Mouse (Mus musculus) embryonic stem cell, embryonic (primary cell): Measurements from ENCODE around the gene Fmo5.

Experiments
- CTCF ChIA-PET, 4 experiments: fragments of 300-600 bp in 2 of 4; fragments of 350-600 bp in 2 of 4; sonication (Branson Sonifier 250); formaldehyde crosslinking; loops; one replicate each; lab custom pipeline; 2022; ENCODE audit warnings: inconsistent platforms in 2 of 4; lab: Charles Lee
- POLR2A ChIA-PET, 4 experiments: fragments of 300-600 bp in 2 of 4; fragments of 350-600 bp in 2 of 4; sonication (Branson Sonifier 250); formaldehyde crosslinking; loops; one replicate each; lab custom pipeline; 2022; ENCODE audit warnings: antibody characterized with exemption in 4 of 4, inconsistent platforms in 1 of 4; lab: Charles Lee

The Fmo5 gene

GRCm38 (mm10) chr3:97617899-97618298 is 10.7 kb upstream of the Fmo5 start:
- ChIA-PET CTCF (no interaction called here), POLR2A (interaction anchor here in 3 of 4 experiments (0.6 to 1.8 kb wide), 6 partner anchors 8 to 569 kb away, joined by 3 to 6 read pairs (median 4); partner anchors contain the start of genes Fmo5 (in 2 of the 3) and Chd1l (in 1 of the 3))

- CTCF ChIA-PET: interaction anchor here in 1 of 4 experiments (1.6 kb wide), 1 partner anchor 11 kb away, joined by 6 read pairs; the partner anchor contains the start of gene Chd1l
- POLR2A ChIA-PET: interaction anchor here in 1 of 4 experiments (1.3 kb wide), 1 partner anchor 9 kb away, joined by 3 read pairs; no protein-coding TSS in a partner anchor
These were observed 7.9 kb upstream of the Fmo5 start for GRCm38 (mm10) chr3:97620657-97621056.

GRCm38 (mm10) chr3:97624611-97625010 is 4.0 kb upstream of the Fmo5 start:
- CTCF ChIA-PET: interaction anchor here in 2 of 4 experiments (0.7 to 1.0 kb wide), 2 partner anchors 14 to 15 kb away, joined by 3 to 4 read pairs; partner anchors contain the start of gene Chd1l (in 2 of the 2)
- POLR2A ChIA-PET: interaction anchor here in 3 of 4 experiments (0.9 to 1.0 kb wide), 3 partner anchors 14 to 34 kb away, joined by 4 read pairs; partner anchors contain the start of genes Chd1l (in 2 of the 3) and Prkab2 (in 1 of the 3)

- POLR2A ChIA-PET: interaction anchor here in 2 of 4 experiments (1.0 to 1.9 kb wide), 7 partner anchors 9 to 171 kb away, joined by 3 to 7 read pairs (median 4); partner anchors contain the start of gene Chd1l (in 1 of the 2)
- CTCF ChIA-PET: interaction anchor here in 2 of 4 experiments (1.4 to 2.7 kb wide), 3 partner anchors 18 to 54 kb away, joined by 3 to 11 read pairs (median 8); partner anchors contain the start of gene Chd1l (in 2 of the 2)
These were observed 711 bp upstream of the Fmo5 start for GRCm38 (mm10) chr3:97627893-97628292.

GRCm38 (mm10) chr3:97629941-97630340 is 1.3 kb downstream of the Fmo5 start:
- ChIA-PET POLR2A (interaction anchor here in 2 of 4 experiments (0.7 to 1.0 kb wide), 3 partner anchors 56 to 1626 kb away, joined by 3 to 5 read pairs (median 3); no protein-coding TSS in a partner anchor), CTCF (interaction anchor here in 2 of 4 experiments (2.2 to 2.7 kb wide), 2 partner anchors 20 kb away, joined by 8 to 11 read pairs; partner anchors contain the start of gene Chd1l (in 2 of the 2))

GRCm38 (mm10) chr3:97630746-97631145 is 2.1 kb downstream of the Fmo5 start:
- CTCF ChIA-PET: no interaction called here
- POLR2A ChIA-PET: no interaction called here

- ChIA-PET CTCF (interaction anchor here in 1 of 4 experiments (0.9 kb wide), 1 partner anchor 21 kb away, joined by 3 read pairs; the partner anchor contains the start of gene Chd1l), POLR2A (interaction anchor here in 1 of 4 experiments (2.0 kb wide), 1 partner anchor 21 kb away, joined by 5 read pairs; the partner anchor contains the start of gene Chd1l)
These were observed 2.8 kb downstream of the Fmo5 start for GRCm38 (mm10) chr3:97631258-97631860.

- POLR2A ChIA-PET: interaction anchor here in 1 of 4 experiments (2.0 kb wide), 1 partner anchor 23 kb away, joined by 5 read pairs; the partner anchor contains the start of gene Chd1l
- CTCF ChIA-PET: no interaction called here
These were observed 4.9 kb downstream of the Fmo5 start for GRCm38 (mm10) chr3:97633456-97633855.

GRCm38 (mm10) chr3:97634288-97634761 is 5.7 kb downstream of the Fmo5 start:
- POLR2A ChIA-PET: no interaction called here
- CTCF ChIA-PET: no interaction called here

GRCm38 (mm10) chr3:97641396-97641795 is 12.8 kb downstream of the Fmo5 start:
- ChIA-PET CTCF (no interaction called here), POLR2A (no interaction called here)

- POLR2A ChIA-PET: interaction anchor here in 2 of 4 experiments (0.6 to 0.7 kb wide), 2 partner anchors 617 to 1838 kb away, joined by 5 to 7 read pairs; no protein-coding TSS in a partner anchor
- CTCF ChIA-PET: no interaction called here
These were observed 13.4 kb downstream of the Fmo5 start for GRCm38 (mm10) chr3:97642001-97642400.

GRCm38 (mm10) chr3:97648518-97648917 is 19.9 kb downstream of the Fmo5 start:
- ChIA-PET POLR2A (interaction anchor here in 1 of 4 experiments (1.3 kb wide), 1 partner anchor 9 kb away, joined by 3 read pairs; the partner anchor contains the start of gene Prkab2), CTCF (interaction anchor here in 1 of 4 experiments (0.5 kb wide), 1 partner anchor 485 kb away, joined by 9 read pairs; no protein-coding TSS in a partner anchor)

GRCm38 (mm10) chr3:97649022-97649421 is 20.4 kb downstream of the Fmo5 start:
- CTCF ChIA-PET: interaction anchor here in 1 of 4 experiments (0.6 to 0.7 kb wide), 2 partner anchors 9 to 554 kb away, joined by 3 read pairs; partner anchors contain the start of gene Prkab2
- POLR2A ChIA-PET: interaction anchor here in 2 of 4 experiments (1.3 kb wide), 2 partner anchors 8 to 31 kb away, joined by 3 read pairs; partner anchors contain the start of gene Prkab2 (in 1 of the 2)

- ChIA-PET POLR2A (interaction anchor here in 2 of 4 experiments (1.3 kb wide), 2 partner anchors 8 to 32 kb away, joined by 3 read pairs; partner anchors contain the start of gene Prkab2 (in 1 of the 2)), CTCF (interaction anchor here in 1 of 4 experiments (0.6 to 0.7 kb wide), 2 partner anchors 9 to 554 kb away, joined by 3 read pairs; partner anchors contain the start of gene Prkab2)
These were observed 20.9 kb downstream of the Fmo5 start for GRCm38 (mm10) chr3:97649469-97649868.

- CTCF ChIA-PET: interaction anchor here in 3 of 4 experiments (0.5 to 0.7 kb wide), 4 partner anchors 41 to 357 kb away, joined by 3 to 6 read pairs (median 4); no protein-coding TSS in a partner anchor
These were observed 23.0 kb downstream of the Fmo5 start for GRCm38 (mm10) chr3:97651604-97652003.

GRCm38 (mm10) chr3:97653781-97654180 is 25.2 kb downstream of the Fmo5 start:
- CTCF ChIA-PET: interaction anchor here in 1 of 4 experiments (1.8 kb wide), 1 partner anchor 43 kb away, joined by 7 read pairs; the partner anchor contains the start of gene Chd1l
- POLR2A ChIA-PET: interaction anchor here in 1 of 4 experiments (0.7 kb wide), 1 partner anchor 356 kb away, joined by 4 read pairs; the partner anchor contains the start of gene Bcl9

More at GRCm38 (mm10) chr3:97651604-97652003, 23.0 kb downstream of the Fmo5 start:
- POLR2A ChIA-PET: no interaction called here

GRCm38 (mm10) chr3:97654901-97655300 is 26.3 kb downstream of the Fmo5 start:
- CTCF ChIA-PET: no interaction called here
- POLR2A ChIA-PET: interaction anchor here in 1 of 4 experiments (0.6 kb wide), 1 partner anchor 604 kb away, joined by 5 read pairs; no protein-coding TSS in a partner anchor
